Mouse (Mus musculus) right cerebral cortex, adult 18-20 months (tissue): ENCODE results near the gene Scube1.

Experiments used
- DNase-seq: peaks from one replicate; pipeline ENCODE4 v3.0.0; 2022; ENCODE audit warnings: mixed read lengths

Gene Scube1

DNA sequence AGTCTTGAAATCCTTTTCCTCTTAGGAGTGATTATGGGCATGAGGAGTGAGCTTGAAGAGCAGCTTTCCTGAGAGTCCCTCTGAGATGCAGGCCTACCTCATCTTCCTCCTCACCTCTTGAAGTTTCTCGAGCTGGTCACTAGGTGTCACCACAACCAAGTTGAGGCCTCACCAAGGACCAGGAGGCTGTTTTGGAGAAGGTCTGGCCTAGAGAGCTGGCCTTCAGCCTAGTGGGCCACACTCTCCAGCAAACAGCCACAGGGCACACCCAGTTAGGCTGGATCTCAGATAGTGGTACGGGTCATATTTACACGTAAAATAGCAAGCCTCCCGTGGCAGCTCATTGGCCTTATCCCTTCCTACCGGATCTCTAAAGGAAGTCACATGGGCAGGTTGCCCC lies 60.1 kb downstream of the Scube1 start:
- peak; percentile 48 for DNase-seq

DNA sequence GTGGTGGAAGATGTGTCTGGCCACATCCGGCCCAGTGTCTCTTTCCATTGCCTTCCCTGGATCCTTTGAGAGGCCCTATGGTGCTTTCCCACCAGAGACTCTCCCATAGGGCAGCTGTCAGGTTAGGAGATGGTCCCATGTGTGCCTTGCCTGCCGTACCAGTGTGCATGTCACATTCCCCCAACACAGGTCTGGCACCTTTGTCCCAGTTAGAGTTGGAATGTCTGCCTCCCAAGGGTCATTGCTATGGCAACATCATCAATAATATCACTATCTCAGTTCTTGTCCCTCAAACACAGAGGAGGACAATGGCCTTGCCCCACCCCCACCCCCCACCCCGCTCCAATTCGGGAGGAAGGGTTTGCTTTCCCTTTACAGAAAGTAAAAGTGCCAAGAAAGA lies 61.8 kb downstream of the Scube1 start:
- DNase-seq: no peak

DNA sequence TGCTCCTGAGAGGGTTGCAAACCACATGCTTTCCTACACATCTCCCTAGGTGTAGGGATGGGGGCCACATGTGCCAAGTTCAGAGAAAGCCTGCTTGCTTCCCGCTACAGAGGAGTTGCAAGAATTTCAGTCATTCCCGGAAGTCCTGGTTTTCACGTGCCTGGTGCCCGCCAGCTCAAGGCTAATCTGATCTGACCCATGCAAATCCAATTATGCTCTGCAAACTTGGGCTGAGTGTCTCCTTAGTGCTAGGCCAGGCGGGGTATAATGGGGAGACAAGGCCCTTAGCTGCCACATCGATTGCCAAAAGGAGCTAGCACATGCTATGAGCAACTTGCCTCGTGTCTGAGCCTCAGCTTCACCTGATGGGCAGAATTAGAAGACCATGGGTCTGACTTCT lies 62.7 kb downstream of the Scube1 start:
- no peak for DNase-seq

DNA sequence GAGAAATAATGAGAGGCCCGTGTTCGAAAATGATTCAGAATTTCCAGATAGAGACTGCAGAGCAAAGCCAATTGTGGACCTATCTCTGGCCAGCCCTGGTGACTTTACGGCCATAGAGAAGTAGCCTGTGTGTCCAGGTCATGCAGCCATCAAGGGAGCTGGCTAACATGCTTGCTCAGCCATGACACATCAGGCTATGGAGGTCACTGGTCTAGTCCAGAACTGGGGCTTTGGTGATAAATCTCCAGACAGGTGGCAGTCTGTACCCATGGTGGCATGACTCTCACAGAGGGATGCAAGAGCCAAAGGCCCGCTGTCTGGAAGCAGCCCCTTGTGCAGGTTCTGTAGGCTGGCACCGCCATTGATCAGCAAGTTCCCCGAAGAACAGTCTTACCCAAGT lies 82.3 kb downstream of the Scube1 start:
- DNase-seq: no peak

- DNase-seq: no peak
Observed at GRCm38 (mm10) chr15:83640208-83640607, 84.6 kb downstream of the Scube1 start.

- DNase-seq: no peak
Observed at GRCm38 (mm10) chr15:83639160-83639559, 85.7 kb downstream of the Scube1 start.

GRCm38 (mm10) chr15:83638196-83638899 lies 86.5 kb downstream of the Scube1 start:
- no peak for DNase-seq

DNA sequence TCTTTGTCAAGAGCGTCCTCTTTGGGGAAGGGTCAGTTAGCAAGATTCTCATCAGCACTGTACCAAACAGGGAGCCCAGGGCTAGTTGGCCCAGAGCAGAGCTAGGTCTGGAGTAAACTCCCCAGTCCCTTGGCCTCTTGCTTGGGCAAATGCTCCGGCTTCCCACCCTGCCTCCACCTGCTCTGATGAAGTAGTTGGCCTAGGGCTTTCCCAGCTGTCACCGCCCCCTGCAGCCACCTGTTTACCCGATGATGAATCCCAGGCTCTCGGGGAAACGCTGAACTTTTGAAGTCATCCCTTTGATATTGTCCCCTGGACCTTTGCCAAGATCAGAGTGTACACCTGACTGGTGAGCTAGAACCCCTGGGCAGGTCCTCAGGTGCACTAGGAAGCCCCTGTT lies 88.1 kb downstream of the Scube1 start:
- DNase-seq: no peak

DNA sequence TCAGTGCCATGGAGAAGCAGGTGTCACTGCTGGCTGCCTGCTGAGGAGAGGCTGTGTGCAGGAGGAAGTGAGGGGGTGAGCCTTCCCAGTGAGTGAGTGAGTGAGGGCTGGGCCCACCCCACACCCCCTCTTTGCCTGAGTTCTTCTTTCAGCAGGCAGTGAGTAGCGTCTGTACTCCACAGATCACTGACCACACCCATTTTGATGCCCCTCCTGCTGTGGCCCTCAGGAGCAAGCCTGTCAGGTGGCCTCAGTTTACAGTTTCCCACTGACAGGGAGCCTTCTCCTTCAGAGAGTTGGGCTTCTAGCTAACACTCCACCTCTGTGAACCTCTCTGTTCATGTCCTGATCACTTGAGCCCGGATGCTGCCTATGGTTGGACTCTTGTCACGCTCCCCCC lies 89.6 kb downstream of the Scube1 start:
- no peak for DNase-seq

GRCm38 (mm10) chr15:83634076-83634475 lies 90.7 kb downstream of the Scube1 start:
- DNase-seq: no peak

GRCm38 (mm10) chr15:83631071-83631470 lies 93.8 kb downstream of the Scube1 start:
- no peak for DNase-seq

DNA sequence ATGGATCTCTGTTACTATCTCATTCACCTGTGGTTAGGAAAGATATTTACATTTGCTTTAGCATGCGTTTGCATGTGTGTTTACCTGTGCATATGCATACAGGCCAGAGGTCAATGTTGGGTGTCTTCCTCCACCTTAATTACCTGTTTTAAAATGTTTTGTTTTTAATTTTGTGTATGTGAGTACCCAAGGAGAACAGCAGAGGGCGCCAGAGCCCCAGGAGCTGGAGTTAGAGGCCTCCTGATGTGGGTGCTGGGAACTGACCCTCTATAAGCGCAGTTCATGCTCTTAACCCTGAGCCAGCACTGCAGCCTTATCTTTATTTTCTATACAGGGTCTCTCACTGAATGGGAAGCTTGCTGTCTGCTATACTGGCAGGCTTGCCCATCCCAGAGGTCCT lies 95.1 kb downstream of the Scube1 start:
- no peak for DNase-seq

DNA sequence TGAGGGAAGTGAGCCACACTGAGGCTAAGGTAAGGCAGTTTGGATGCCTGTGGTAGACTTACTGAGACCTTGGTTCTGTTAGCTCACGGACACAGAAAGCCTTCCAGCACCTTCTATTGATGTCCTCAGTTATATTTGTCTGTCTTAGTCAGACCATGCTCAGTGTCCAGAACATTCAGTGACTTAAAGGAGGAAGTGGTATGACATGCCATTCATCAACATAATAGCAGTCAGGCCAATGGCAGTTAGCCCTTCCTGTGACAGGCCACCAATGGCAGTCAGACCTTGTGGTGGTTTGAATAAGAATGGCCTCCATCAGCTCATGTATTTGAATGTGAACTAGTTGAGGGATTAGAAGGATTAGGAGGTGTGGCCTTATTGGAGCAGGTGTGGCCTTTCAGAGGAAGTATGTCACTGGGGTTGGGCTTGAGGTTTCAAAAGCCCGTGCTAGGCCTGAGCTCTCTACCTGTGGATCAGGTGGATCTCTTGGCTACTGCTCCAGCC lies 98.6 kb downstream of the Scube1 start:
- DNase-seq: no peak

GRCm38 (mm10) chr15:83615245-83615644 lies 109.6 kb downstream of the Scube1 start:
- DNase-seq: peak; percentile 69

DNA sequence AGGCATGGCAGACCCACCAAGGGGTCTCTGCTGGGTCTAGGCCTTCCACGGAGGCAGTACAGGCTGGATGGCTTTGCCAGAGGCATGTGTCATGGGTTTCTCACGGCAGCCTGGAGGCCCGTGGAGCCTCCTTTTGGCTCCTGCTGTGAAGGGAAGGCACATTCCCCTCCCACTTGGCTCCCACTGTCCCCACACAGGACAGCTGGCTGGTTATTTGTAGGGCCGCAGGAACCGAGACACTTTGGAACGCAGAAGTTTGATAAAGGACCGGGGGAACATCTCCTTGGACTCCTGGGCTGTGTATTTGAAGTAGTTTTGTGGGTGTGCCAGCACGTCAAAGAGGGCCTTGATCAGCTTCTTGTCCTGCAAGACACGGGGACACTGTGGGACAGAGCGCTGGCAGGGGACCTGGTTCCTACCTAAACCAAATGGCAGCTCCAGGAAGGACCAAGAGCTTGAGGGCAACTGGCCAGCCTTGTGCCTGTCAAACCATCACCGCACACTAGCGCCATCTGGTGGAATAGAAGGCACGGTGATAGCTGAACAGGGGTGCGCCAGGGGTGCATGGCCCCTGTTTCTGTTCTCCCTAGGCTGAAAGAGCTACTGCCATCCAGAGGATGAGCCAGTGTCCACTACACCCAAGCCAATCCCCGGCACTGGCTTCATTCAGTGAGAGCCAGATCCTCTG lies 117.6 kb downstream of the Scube1 start:
- peak; percentile 52 for DNase-seq

DNA sequence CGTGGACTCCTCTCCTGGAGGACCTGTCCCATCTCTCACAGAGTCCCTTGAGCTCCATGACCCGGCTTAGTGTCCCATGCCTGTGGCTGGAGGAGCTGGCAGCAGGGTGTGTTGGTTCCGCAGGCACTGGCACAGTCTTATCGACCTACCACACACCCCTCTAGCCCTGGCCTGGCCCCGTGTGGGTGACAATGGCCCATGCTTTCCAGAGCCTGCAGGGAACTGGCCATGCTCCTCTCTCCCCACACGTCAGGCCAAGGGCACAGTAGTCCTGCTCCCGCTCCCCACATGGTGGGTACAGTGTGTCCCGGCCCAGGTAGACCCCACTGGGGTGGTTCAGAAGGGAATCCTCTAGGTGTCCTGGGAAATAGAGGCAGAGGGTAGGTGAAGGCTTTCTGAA lies 118.1 kb downstream of the Scube1 start:
- DNase-seq: no peak

DNA sequence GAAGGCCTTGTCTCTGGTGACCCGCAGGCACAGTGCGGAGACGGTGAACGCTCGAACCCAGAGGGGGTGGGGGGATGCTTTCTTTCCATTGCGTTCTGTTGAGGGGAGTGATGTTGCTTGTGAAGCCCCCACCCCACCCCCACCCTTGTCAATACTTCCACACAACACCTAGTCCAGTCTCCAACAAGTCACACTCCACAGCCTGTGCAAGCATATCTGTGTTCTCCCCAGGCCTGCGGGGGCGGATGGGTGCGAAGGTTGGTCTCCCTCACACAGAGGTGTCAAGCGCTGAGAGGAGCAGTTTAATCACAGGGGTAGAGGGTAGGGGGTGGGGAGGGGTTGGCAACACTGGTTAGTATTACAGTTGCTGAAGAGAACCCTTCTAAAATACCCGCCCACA lies 118.6 kb downstream of the Scube1 start:
- no peak for DNase-seq

- DNase-seq: no peak
Observed at GRCm38 (mm10) chr15:83603426-83603825, 121.4 kb downstream of the Scube1 start.

DNA sequence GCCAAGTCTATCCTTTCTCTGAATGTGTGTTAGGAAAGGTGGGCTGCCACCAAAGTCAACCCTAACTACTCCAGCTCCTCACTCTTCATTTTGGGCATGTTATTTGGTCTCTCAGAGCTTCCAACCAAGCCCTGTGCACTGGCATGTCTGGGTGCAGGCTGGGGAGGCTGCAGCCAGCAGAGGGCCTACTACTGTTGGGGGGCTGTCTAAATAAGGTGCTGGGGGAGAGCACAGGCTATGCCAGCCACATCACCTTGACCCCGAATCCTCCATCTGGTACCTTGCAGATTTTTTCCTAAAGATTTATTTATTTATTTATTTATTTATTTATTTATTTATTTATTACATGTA lies 121.8 kb downstream of the Scube1 start:
- DNase-seq: no peak

DNA sequence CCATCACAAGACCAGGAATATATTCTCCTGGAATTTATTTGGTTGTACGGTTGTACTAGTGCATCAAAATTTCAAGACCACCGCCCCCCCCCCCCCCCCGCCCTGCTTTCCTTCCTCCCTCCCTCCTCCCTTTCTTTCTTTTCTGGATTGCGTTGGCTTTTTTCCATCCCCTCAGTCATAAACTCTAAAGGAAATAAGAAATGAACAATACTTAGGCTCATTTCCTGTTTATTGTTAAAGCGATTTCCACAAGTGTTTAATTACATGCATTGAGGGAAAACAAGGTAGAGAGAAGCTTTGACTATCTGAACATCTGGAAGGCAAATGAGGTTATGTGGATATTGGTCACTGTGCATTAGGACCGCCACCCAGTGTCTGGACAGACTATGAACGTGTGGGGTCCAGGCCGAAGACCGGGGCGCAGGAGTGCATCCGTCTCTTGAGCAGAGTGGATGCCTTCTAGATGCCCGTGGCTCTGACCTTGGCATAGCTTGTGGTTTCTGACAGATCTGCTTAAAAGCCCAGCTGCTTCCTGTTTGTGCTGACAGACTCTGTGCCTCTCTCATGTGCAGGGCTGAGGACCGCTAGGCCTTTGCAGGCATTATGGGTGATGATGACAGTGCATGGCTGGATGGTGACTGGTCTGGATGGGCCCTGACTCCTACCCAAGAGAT lies 122.3 kb downstream of the Scube1 start:
- DNase-seq: no peak

DNA sequence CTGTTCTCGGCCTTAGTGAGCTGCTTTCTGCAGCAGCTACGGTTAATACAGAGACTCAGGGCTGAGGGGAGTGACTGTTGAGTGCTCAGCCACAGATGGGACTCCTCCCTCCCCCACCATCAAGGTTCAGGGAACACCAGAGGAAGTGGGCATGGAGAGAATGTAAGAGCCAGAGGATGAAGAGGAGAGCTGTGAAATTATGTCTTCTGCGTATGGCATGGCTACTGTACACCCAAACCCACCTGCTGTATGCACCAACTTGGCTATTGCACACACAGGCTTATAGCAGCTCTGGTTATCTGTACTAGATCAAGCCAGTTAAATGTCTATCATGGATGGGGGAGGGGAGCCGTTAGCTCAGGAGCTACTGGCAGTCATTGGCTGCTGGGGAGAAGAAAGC lies 123.6 kb downstream of the Scube1 start:
- DNase-seq: no peak

DNA sequence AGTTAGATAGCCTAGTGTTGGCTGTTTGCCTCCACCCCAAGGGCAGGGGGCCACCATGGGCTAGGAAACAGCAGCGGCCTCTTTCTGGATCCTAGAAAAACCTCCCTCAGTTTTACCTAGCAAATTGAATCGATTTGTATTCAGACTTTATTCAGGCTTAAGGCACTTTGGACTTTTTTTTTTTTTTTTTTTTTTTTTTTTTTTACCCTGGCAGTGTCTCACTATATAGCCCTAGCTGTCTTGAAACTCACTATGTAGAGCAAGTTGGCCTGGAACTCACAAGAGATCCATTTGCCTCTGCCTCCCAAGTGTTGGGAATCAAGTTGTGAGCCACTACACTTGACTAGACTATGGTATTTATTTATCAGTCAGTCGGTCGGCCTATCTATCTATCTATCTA lies 128.0 kb downstream of the Scube1 start:
- DNase-seq: no peak

- DNase-seq: no peak
Observed at GRCm38 (mm10) chr15:83595364-83595711, 129.5 kb downstream of the Scube1 start.
